24 mouse cellular contexts compared by ENCODE assay signal in genomic region chr1:56674601-56675000, GRCm38 (mm10). TPM values are rescaled to one million over a fixed set of nuclear protein-coding genes. Genes with fewer than 3 reads are reported as not detected.
DNase-seq lines count a peak whose midpoint lies in the region; TF ChIP-seq lines count a peak whose summit lies in the region.
"Had no signal": no experiment of that assay in that cellular context is flagged by ENCODE, and none has a peak within 500 bp of the region (broad histone marks: within the 10 kb centered on the region; RNA-seq: fewer than 3 reads in every experiment).

No protein-coding gene starts in this region.

- H3K27ac ChIP-seq in kidney, adult 2 months (ENCODE audit: insufficient read depth, low read depth, low read length), result no peak overlapping the region

- no peaks in the 10 kb centered on the region for H3K36me3 ChIP-seq in kidney, adult 2 months (ENCODE audit: control insufficient read depth, insufficient read depth, low read length)
- H3K36me3 ChIP-seq: G1E had no signal

- WGBS in kidney, adult 2 months, result 55% methylated on average over 3 of the region's 3 CpGs

- TF ChIP-seq CTCF in kidney, adult 2 months (conservative IDR thresholded peaks at IDR 0.05; ENCODE audit: insufficient read depth, insufficient read length, low read depth, low read length), result no peak

- DNase-seq in kidney, adult 2 months, result peak; percentile 58
- DNase-seq in kidney, adult 11 months, result no peak
- peak; percentile 4 to 20 for DNase-seq in kidney, adult 8-10 months
- no peak for DNase-seq in kidney, postnatal 25 days
- peak; percentile 64 for DNase-seq in kidney, adult 9 months
- no peak for DNase-seq in kidney, adult 18-20 months
- DNase-seq in kidney, postnatal 36 days, result peak; percentile 7 to 12
- DNase-seq in kidney, postnatal 10 days, result no peak
- DNase-seq: adrenal gland, adult 2 months; adrenal gland, adult 8-10 months; adrenal gland, postnatal 10 days; adrenal gland, postnatal 14 days; adrenal gland, postnatal 25 days; adrenal gland, postnatal 36 days; B cell, adult 2 months; cerebellum, adult 11 months; cerebellum, adult 11-12 months had no signal

- TF ChIP-seq POLR2A in kidney, adult 2 months (IDR thresholded peaks at IDR 0.05; ENCODE audit: low read depth, low read length), result no peak

- H3K4me3 ChIP-seq in kidney, adult 2 months (ENCODE audit: insufficient read depth, low read depth, low read length), result no peak overlapping the region

- no peaks in the 10 kb centered on the region for H3K4me1 ChIP-seq in kidney, adult 2 months (ENCODE audit: control insufficient read depth, insufficient read depth, low read length)

- H3K27me3 ChIP-seq in kidney, adult 2 months (replicated peaks; ENCODE audit: control insufficient read depth, insufficient read depth, low read length), result no peaks in the 10 kb centered on the region
- H3K27me3 ChIP-seq: CH12.LX had no signal

RNA-seq across cellular contexts. Expression of gene Hsfy2, which starts 37.4 kb away (rescaled TPM):
- polyA plus RNA-seq in kidney, adult 2 months (2012; rRNA removed), result not detected in 2 replicates
- polyA plus RNA-seq: activated CD4-positive, CD25-positive, alpha-beta regulatory T cell, adult 4 months; adrenal gland, adult 2 months; brain, embryonic 14.5 days; C2C12; CD4-positive, CD25-positive, alpha-beta regulatory T cell, adult 4 months; G1E; Patski had no signal

Comparison
In these comparisons a context has a peak if more than half of its experiments do, and no peak if none do; other contexts are left out.
1. DNase-seq: peak in kidney, adult 2 months (single experiment), kidney, adult 8-10 months (2 of 2), kidney, adult 9 months (single experiment) and kidney, postnatal 36 days (2 of 2); none in kidney, adult 11 months (single experiment), kidney, postnatal 25 days (0 of 2), kidney, adult 18-20 months (single experiment) and kidney, postnatal 10 days (single experiment).